Mouse (Mus musculus) left cerebral cortex, postnatal 10 days (tissue): ENCODE measurements around the gene Foxb2. TPM values are rescaled to one million over a fixed set of nuclear protein-coding genes. Genes with fewer than 3 reads are reported as not detected.
"Not testable (repeated sequence)": the region's sequence is repeated elsewhere in the genome, so short reads cannot be mapped to it uniquely, and the experiment has no call there.

Source experiments
- DNase-seq, 2 experiments: peaks; one replicate each; pipeline ENCODE4 v3.0.0; 2021 to 2022; ENCODE audit warnings: low spot score in 2 of 2, mixed read lengths in 1 of 2; ENCODE audit errors: extremely low spot score in 1 of 2
- intact Hi-C: fragments of 180-260 bp; cut with DNase I; formaldehyde crosslinking; loops from one replicate; pipeline ENCODE4 v1.15.1; 2025
- total RNA-seq, 2 experiments: library from RNA; stranded (reverse); gene quantifications; 2 replicates each; pipeline ENCODE4 v1.2.3; 2021

The Foxb2 gene
- total RNA-seq = not detected

GRCm38 (mm10) chr19:16873221-16873861 lies at the start of gene Foxb2:
Foxb2 (minus strand) TSS chr19:16873805.
- intact Hi-C loops = no loop called here

DNA sequence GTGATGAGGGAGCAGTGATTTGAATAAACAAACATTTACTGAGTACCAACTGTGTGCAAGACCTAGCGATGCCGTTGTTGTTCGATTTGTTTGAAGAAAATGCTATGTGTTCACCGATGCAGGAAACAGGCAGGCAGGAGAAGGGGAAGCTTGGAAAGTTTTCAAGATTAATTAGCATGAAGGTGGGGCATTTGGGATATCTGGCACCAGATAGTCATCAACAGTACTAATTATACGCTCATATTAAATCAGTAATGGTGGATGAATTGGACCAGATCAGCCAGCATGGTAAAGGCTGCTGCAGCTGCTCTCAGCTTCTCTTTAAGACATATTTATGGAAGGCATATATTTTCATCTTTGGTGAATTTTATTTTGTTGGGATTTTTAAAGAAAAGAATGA lies 37.9 kb upstream of the Foxb2 start:
- intact Hi-C loops = no loop called here
- no peak for DNase-seq

More at GRCm38 (mm10) chr19:16873221-16873861, at the start of gene Foxb2:
- no peak for DNase-seq

DNA sequence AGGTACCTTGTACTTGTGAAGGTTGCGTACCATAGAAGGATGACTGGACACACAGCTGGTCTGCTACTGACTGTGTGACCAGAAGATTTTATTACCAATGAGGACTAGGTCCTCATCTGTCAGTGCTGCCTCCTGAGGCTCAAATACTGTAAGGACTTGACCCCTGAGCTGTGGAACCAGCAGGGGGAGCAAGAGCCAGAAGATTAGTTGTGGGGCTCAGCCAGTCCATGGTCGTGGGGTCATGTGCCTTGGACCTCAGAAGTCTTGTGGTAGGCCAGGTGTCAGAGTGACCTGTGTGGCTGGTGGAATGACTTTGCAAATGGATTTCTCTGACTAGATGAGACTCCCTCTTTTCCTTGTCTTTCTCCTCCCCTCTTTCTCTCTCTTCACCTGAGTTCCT lies 29.5 kb upstream of the Foxb2 start:
- peak in 1 of 2 experiments; percentile 22 for DNase-seq
- intact Hi-C loops = loop anchor here (5.0 kb wide), 1 partner anchor 124 kb away; no protein-coding TSS in a partner anchor

DNA sequence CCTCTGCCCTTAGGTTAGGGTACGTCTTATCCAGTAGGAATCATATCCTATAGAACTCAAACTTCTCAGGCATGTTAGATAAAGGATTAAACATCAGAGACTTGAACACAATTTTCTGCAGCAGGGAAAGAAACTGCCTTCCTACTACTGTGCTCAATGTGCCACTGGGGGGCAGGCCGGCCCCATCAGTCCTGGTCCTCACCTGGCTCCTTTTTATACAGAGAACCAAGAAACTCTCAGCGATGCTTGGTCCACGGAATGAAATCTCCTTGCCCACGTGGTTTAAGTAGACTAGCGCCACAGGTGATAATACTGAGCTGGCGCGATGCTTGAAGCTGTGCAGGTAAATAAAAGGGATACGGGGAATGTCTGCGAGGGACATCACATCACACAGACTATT lies 26.1 kb upstream of the Foxb2 start:
- DNase-seq = no peak
- intact Hi-C loops = loop anchor here (5.0 kb wide), 1 partner anchor 128 kb away; no protein-coding TSS in a partner anchor

DNA sequence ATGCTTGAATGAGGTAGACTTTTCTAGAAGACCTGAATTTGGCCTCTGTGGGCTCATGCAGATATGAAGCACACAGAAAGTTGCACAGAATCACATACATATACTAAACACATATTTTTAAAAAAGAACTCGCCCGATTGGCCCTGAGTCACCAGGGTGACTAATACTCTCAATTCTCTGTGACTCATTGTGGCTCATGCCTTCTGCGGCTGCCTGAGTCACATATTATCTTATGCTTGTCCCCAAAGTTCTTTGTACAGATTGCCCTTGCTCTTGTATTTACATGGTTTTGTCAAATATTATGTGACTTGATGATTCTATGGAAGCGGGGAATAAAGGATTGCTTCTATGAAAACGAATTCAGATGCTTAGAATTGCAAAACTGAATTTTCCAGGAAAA lies 25.0 kb upstream of the Foxb2 start:
- intact Hi-C loops = no loop called here
- no peak for DNase-seq

DNA sequence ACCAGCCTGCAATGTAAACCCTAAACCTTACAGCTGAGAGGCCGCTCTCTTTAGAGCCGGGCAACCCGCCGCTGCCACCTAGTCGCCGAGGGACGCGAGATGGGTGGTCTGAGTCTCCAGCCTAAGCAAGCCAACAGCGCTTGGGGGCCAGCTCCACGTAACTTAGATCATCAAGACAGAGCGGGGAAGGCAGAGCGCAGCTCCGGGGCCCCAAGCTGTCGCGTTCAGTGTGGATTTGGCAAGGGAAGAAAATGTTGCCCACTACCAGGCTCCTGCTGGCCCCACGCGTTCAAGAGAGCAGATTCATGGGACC lies 2.8 kb upstream of the Foxb2 start:
- intact Hi-C loops = no loop called here

DNA sequence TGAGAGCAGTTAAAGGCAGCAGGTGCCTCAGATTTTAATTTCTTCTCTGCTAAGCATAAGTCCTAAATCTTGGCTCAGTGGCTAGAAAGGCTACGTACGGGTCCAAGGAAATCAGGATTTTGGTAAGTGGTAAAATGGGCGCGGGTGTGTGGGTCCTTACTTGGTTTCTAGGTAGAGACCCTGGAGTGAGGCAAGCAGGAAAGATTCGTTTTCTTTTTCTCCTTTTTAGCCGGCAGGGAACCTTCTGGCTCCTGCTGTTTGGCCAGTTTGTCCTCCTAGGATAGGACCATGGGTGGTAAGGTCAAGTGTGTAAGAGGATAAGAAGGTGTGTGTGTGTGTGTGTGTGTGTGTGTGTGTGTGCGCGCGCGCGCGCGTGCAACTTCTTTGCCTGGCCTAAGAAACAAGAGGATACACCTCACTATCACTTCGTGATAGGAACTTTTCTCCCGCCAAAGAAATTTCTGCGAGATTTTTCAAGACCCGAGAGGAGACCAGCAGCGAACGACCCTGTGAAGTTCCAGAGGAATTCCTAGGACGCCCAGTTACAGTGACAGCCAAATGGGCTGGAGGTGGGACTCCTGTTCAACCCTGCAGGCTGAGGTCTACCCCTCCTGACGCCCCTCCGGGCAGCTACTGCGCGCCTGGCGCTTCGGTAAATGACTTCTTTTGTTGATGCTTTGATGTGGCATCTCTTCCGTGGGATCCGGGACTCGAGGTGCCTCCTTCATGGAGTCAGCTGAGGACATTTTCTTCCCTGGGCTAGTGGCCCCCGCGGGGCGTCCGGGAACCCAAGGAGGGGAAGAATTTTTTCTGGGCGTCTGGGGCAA lies 2.2 kb upstream of the Foxb2 start:
- intact Hi-C loops = no loop called here
- DNase-seq = no peak

More for the DNA sequence above, 2.8 kb upstream of the Foxb2 start:
- no peak for DNase-seq

DNA sequence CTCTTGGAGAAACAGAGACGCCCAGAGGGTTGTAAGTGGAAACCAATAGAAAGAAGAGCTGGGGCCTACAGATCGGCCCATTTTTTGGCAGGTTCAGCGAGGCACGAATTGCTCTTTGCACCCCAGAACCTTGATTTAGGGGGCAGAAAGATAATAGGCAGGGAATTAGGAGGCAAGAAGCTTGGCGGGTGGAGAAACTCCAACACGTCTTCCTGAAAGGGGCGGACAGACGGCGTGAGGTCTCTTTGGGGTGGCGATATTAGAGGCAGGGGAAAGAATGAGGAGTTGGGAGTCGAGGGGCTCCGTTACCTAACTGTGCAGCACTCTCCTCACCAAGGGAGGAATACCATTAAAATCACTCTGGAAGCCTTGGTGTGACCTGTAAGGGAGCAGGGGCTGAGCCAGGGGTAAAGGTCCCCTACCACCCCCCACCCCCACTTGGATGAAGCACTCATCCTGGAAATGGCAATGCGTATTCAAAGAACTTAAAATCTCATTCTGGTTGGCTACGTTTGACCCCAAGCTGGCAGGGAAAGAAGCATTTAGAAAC lies 1.5 kb upstream of the Foxb2 start:
- intact Hi-C loops = no loop called here
- no peak for DNase-seq

DNA sequence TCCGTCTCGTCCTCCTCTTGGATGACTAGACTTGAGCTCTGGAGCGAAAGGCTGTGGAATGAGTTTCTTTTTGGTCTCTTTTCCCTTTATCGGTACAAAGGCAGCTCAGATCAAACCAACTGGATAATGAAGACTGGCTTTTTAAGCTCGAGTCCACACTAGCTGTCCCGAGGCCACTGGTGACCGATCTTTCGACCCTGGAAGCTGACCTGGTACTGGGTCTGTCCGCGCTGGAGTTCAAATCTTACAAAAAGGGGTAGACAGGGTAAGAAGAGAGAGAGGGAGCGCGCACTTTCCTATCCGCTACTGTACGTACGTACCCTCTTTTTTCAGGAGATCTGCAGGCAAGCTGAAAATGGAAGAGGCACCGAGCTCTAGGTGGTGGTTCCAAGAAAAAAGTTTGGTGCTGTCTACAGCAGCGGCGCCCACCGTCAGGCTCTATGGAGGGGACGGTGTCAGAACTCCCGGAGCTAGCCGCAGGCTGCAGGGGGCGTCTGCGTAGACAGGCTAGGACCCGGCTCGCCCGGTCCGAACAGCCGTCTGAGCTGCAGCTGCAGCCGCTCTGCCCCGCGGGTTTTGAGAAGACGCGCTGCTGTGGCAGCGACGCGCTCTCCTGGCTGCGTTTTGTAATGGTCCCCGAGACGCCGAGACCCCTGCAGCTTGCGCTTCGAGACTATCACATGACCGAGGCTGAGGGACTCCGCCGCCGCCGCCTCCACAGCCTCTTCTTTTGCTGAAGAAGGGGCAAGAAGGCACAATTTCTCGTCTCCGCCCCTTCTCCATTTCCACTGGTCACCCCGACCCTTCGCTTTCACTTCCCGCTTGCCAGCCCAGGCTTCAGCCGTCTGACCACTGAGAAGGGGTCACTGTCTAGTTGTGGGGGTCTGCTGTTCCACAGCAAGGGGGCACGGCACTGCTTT lies 597 bp upstream of the Foxb2 start:
- intact Hi-C loops = no loop called here
- peak in 1 of 2 experiments; percentile 25 for DNase-seq

- peak in 1 of 2 experiments; percentile 36 for DNase-seq
- intact Hi-C loops = no loop called here
These were observed 1.0 kb downstream of the Foxb2 start for GRCm38 (mm10) chr19:16872331-16873180.

- DNase-seq = no peak
- intact Hi-C loops = no loop called here
These were observed 2.3 kb downstream of the Foxb2 start for GRCm38 (mm10) chr19:16871192-16871760.

DNA sequence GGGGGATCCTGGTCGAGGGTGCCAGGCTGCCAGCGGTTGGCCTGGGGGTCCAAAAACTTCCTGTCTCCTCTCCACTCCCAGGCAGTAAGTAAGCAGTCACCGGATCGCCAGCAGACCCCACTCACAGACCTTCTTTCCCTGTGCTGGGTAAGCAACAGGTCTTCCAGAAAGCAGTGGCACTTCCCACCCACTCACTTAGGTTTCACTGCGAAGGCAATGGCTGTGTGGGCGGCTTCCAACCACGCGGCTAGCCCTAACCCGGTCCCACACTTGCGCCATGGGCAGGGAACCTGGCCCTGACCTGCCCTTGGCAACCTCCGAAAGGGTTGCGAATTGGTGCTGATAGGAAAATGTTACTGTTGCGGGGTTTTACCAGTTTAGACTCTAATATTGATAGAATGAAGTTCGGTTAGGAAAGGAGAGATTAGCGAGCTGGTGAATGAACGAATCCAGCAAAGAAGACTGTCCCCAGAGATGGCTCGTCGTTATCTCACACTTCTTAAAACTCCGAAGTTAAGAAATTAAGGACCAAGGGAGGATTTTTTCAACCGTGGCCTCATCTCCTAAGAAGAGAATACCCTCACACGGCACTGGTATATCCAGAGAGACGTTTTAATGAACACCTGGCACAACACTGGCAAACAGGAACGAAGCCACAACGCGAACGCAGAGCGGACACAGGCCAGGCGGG lies 3.0 kb downstream of the Foxb2 start:
- DNase-seq = no peak
- intact Hi-C loops = no loop called here

- intact Hi-C loops = no loop called here
- DNase-seq = peak; percentile 20 to 41
These were observed 5.1 kb downstream of the Foxb2 start for GRCm38 (mm10) chr19:16868534-16868933.

DNA sequence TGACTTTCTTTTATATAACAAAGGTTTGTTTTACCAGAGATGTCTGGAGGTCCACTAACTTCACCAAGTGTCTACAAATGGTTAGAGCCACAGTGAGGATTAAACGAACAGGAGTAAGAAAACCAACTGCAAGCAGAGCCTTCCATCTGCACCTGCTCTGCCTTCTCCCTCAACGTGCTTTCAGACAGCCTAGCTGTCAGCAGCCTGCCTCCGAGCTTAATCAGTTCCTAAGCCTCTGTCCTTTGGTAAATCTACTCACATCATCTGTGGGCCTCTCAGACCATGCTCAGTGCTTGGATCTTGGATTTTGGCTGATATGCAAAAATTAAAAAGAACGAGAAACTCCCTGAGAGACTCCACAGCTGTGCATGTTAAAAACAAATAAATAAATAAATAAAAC lies 15.0 kb downstream of the Foxb2 start:
- DNase-seq = no peak
- intact Hi-C loops = no loop called here

- intact Hi-C loops = no loop called here
These were observed 16.9 kb downstream of the Foxb2 start for GRCm38 (mm10) chr19:16856752-16857151.

DNA sequence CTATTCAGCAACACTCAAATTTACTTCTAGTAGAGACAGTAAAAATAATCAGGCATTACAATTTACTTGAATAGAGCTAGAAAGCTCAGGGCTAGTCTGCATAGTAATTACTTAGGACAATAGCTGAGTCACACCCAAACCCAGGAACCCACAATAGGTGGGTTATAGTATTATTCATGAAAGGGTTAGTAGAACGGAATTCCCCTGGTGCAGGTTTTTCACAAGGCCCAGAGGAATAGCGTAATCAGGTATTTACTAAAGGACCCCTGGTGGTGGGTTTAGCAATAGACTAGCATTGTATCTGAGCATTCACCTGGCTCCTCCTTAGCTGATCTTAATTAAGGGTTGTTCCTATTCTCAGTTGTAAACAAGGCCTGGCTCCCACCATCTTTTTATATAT lies 29.5 kb downstream of the Foxb2 start:
- intact Hi-C loops, DNase-seq: not testable (repeated sequence)

More at GRCm38 (mm10) chr19:16856752-16857151, 16.9 kb downstream of the Foxb2 start:
- DNase-seq = no peak

- intact Hi-C loops = no loop called here
- no peak for DNase-seq
These were observed 31.9 kb downstream of the Foxb2 start for GRCm38 (mm10) chr19:16841516-16842249.
